Mouse (Mus musculus) cerebellum, adult 2 months (tissue): ENCODE data around the gene Skap2.

ENCODE experiments used
- CTCF ChIP-seq: fragments of 200-500 bp; IDR thresholded peaks from 2 replicates; pipeline ENCODE4 v1.5.1; 2011; ENCODE audit warnings: low read depth, mild to moderate bottlenecking, control low read depth, low read length, moderate library complexity, borderline replicate concordance; ENCODE audit not compliant: insufficient read depth
- POLR2A ChIP-seq: fragments of 200-500 bp; IDR thresholded peaks from 2 replicates; pipeline ENCODE4 v1.6.1; 2011; ENCODE audit warnings: low read length, control low read depth, borderline replicate concordance; ENCODE audit not compliant: insufficient read depth

DNA sequence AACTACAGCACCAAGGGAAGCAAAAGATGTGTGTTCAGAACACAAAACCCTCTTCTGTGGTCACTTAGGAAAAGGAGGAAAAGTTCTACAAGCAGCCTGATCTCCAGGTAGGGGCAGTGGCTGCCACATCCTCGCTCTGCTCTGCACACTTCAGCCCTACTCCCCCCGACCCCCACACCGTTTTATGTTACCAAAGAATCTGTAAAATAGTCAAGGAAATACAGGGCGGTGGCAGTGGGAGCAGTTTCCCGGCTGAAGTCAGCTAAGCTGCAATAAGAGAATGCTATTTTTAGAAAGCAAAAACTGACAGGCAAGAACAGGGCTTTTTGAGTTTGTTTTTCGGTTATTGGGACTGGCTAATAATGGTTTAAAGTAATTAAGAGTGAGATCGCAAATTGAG, 160.8 kb downstream of the Skap2 start:
- TF ChIP-seq CTCF (no peak), POLR2A (no peak)
